Mouse (Mus musculus) kidney, postnatal 4 days (tissue): ENCODE data around the gene Nr1i3.

Experiments used
- DNase-seq, 2 experiments: peaks; one replicate each; pipeline ENCODE4 v3.0.0; 2021; ENCODE audit warnings: mixed read lengths in 2 of 2

Nr1i3 gene

GRCm38 (mm10) chr1:171213801-171214496 lies at the start of gene Nr1i3:
Nr1i3 (plus strand) TSS chr1:171213970.
- DNase-seq = peak; percentile 28 to 62

GRCm38 (mm10) chr1:171164258-171164657 lies 49.5 kb upstream of the Nr1i3 start:
- DNase-seq = peak in 1 of 2 experiments; percentile 30

- no peak for DNase-seq
Measured at GRCm38 (mm10) chr1:171165629-171166345, 48.0 kb upstream of the Nr1i3 start.

- no peak for DNase-seq
Measured at GRCm38 (mm10) chr1:171168906-171169305, 44.9 kb upstream of the Nr1i3 start.

GRCm38 (mm10) chr1:171169913-171170312 lies 43.9 kb upstream of the Nr1i3 start:
- no peak for DNase-seq

- no peak for DNase-seq
Measured at GRCm38 (mm10) chr1:171171138-171171537, 42.6 kb upstream of the Nr1i3 start.

- no peak for DNase-seq
Measured at GRCm38 (mm10) chr1:171172779-171173178, 41.0 kb upstream of the Nr1i3 start.

- no peak for DNase-seq
Measured at GRCm38 (mm10) chr1:171179487-171180171, 34.1 kb upstream of the Nr1i3 start.

GRCm38 (mm10) chr1:171183025-171183424 lies 30.7 kb upstream of the Nr1i3 start:
- DNase-seq = no peak

GRCm38 (mm10) chr1:171183620-171184019 lies 30.1 kb upstream of the Nr1i3 start:
- peak in 1 of 2 experiments; percentile 44 for DNase-seq

GRCm38 (mm10) chr1:171184314-171184713 lies 29.5 kb upstream of the Nr1i3 start:
- DNase-seq = peak; percentile 31 to 49

- DNase-seq = no peak
Measured at GRCm38 (mm10) chr1:171185655-171186054, 28.1 kb upstream of the Nr1i3 start.

GRCm38 (mm10) chr1:171187851-171188700 lies 25.7 kb upstream of the Nr1i3 start:
- no peak for DNase-seq

GRCm38 (mm10) chr1:171189046-171189445 lies 24.7 kb upstream of the Nr1i3 start:
- peak; percentile 40 to 54 for DNase-seq

- DNase-seq = peak in 1 of 2 experiments; percentile 9
Measured at GRCm38 (mm10) chr1:171189476-171190114, 24.2 kb upstream of the Nr1i3 start.

- no peak for DNase-seq
Measured at GRCm38 (mm10) chr1:171190832-171191231, 22.9 kb upstream of the Nr1i3 start.

GRCm38 (mm10) chr1:171192283-171192682 lies 21.5 kb upstream of the Nr1i3 start:
- no peak for DNase-seq

- DNase-seq = peak; percentile 31 to 34
Measured at GRCm38 (mm10) chr1:171193093-171193840, 20.5 kb upstream of the Nr1i3 start.

- no peak for DNase-seq
Measured at GRCm38 (mm10) chr1:171193911-171194830, 19.6 kb upstream of the Nr1i3 start.
